Mouse (Mus musculus): ENCODE measurements around the gene Aldh1l1. TPM values are rescaled to one million over a fixed set of nuclear protein-coding genes. Genes with fewer than 3 reads are reported as not detected.
A peak's percentile ranks its signal among the peaks of the same experiment; 100 is the strongest.

The Aldh1l1 gene
- polyA plus RNA-seq, 1 experiment from 2014 or later: 6.5 TPM

DNA sequence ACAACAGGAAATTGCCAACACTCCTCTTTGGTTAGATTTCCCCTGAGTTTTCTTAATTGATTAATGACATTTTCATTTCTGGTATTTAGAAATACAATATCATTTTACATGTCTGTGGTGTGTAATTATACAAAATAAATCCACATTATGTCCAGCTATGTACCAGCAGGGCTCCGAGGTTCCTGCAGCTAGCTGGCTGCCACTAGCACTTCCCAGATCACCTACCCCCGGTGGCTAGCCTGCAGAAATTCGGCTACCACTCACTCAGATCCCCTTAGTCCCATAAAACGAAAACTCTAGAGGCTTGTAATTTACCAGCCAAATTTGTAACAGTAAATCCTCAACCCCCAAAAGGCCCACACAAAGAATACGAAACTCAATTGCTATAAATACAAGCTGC is 33.1 kb downstream of the Aldh1l1 start:
- H3K9me3 ChIP-seq (ENCODE audit: control insufficient read depth, low read length): no peaks in the 10 kb centered on the region
- no peaks in the 10 kb centered on the region for H3K36me3 ChIP-seq (ENCODE audit: control insufficient read depth, insufficient read depth, low read length)
- H3K4me2 ChIP-seq: no peak overlapping the region
- H3K27me3 ChIP-seq (replicated peaks; ENCODE audit: control insufficient read depth, insufficient read depth, low read length): no peaks in the 10 kb centered on the region
- DNase-seq (ENCODE audit: low spot score) (no peak), ATAC-seq (replicated peaks; ENCODE audit: low FRiP score) (no peak)
- no peak overlapping the region for H3K9ac ChIP-seq (ENCODE audit: low read depth, low read length)
- 43% methylated on average over 5 of the region's 5 CpGs for WGBS
- no peak overlapping the region for H3K27ac ChIP-seq (ENCODE audit: low read depth, low read length)
- H3K4me3 ChIP-seq (ENCODE audit: low read depth, low read length): no peak overlapping the region
- no peaks in the 10 kb centered on the region for H3K4me1 ChIP-seq (replicated peaks; ENCODE audit: control insufficient read depth, insufficient read depth, low read length)

DNA sequence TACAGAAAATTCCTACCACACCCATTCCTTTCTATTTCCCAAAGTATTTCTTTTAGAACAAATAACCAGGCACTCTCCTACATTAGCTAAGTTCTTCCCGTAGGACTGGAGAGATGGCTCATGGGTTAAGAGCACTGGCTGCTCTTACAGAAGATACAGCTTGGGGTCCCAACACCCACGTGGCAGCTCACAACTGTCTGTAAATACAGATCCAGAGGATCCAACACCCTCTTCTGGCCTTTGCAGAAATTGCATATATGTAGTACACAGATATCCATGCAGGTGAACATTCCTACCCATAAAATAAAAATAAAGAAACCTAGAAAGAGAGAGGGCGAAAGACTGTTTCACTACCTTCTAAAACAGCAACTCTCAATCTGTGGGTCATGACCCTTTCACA is 40.2 kb downstream of the Aldh1l1 start:
- H3K4me3 ChIP-seq (ENCODE audit: low read depth, low read length): no peak overlapping the region
- no peak overlapping the region for H3K27ac ChIP-seq (ENCODE audit: low read depth, low read length)
- 65% methylated on average over 3 of the region's 3 CpGs for WGBS
- ATAC-seq (replicated peaks; ENCODE audit: low FRiP score) (no peak), DNase-seq (ENCODE audit: low spot score) (no peak)
- H3K27me3 ChIP-seq (replicated peaks; ENCODE audit: control insufficient read depth, insufficient read depth, low read length): no peaks in the 10 kb centered on the region
- no peaks in the 10 kb centered on the region for H3K4me1 ChIP-seq (replicated peaks; ENCODE audit: control insufficient read depth, insufficient read depth, low read length)
- no peaks in the 10 kb centered on the region for H3K36me3 ChIP-seq (ENCODE audit: control insufficient read depth, insufficient read depth, low read length)
- no peak overlapping the region for H3K9ac ChIP-seq (ENCODE audit: low read depth, low read length)
- H3K9me3 ChIP-seq (ENCODE audit: control insufficient read depth, low read length): no peaks in the 10 kb centered on the region
- no peak overlapping the region for H3K4me2 ChIP-seq

DNA sequence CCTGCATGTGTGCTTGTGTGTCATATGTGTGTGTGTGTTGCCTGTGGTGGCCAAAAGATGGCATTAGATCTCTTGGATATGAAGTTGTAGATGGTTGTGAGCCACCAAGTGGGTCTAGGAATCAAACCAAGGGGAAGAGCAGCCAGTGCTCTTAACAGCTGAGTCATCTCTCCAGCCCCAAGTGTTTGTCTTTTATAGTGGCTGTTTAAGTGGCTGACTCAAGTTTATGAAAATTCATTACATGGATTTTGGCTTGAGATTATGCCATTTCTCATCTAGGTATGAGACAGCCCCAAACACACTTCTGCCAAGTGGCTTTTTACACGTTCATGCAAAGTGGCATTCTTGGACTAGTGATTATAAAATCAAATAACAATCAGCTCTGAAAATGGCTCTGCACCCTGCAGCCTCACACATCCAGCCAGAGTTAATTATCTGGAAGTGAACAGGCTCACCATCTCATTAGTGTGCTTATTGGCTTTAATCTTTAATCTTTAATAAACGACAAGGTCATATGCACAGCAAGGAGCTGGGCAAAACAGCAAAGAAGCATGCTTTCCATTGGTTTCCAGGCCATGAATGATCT is 43.3 kb downstream of the Aldh1l1 start:
- H3K27ac ChIP-seq (ENCODE audit: low read depth, low read length): no peak overlapping the region
- no peaks in the 10 kb centered on the region for H3K4me1 ChIP-seq (replicated peaks; ENCODE audit: control insufficient read depth, insufficient read depth, low read length)
- no peak overlapping the region for H3K4me2 ChIP-seq
- DNase-seq (ENCODE audit: low spot score) (no peak), ATAC-seq (replicated peaks; ENCODE audit: low FRiP score) (no peak)
- H3K4me3 ChIP-seq (ENCODE audit: low read depth, low read length): no peak overlapping the region
- H3K36me3 ChIP-seq (ENCODE audit: control insufficient read depth, insufficient read depth, low read length): no peaks in the 10 kb centered on the region
- no peak overlapping the region for H3K9ac ChIP-seq (ENCODE audit: low read depth, low read length)
- 70% methylated on average over 2 of the region's 2 CpGs for WGBS
- H3K9me3 ChIP-seq (ENCODE audit: control insufficient read depth, low read length): no peaks in the 10 kb centered on the region
- H3K27me3 ChIP-seq (replicated peaks; ENCODE audit: control insufficient read depth, insufficient read depth, low read length): no peaks in the 10 kb centered on the region

DNA sequence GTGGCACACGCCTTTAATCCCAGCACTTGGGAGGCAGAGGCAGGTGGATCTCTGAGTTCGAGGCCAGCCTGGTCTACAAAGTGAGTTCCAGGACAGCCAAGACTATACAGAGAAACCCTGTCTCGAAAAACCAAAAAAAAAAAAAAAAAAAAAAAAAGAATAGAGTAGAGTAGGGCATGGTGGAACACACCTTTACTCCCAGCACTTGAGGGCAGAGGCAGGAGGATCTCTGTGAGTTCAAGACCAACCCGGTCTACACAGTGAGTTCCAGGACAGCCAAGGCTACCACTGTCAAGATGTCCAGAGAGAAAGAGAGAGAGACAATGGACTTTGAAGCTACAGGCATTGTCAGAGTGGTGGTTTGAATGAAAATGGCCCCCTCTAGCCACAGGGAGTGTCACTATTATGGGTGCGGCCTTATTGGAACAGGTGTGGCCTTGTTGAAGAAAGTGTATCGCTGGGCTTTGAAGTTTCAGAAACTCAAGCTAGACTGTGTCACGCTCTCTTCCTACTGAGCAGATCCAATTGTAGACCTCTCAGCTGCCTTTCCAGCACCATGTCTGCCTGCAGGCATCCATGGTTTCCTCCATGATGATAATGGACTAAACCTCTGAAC is 46.5 kb downstream of the Aldh1l1 start:
- Histone ChIP-seq H3K36me3 (ENCODE audit: control insufficient read depth, insufficient read depth, low read length) (no peaks in the 10 kb centered on the region), H3K4me2 (no peak overlapping the region), H3K4me3 (ENCODE audit: low read depth, low read length) (no peak overlapping the region), H3K27me3 (replicated peaks; ENCODE audit: control insufficient read depth, insufficient read depth, low read length) (no peaks in the 10 kb centered on the region), H3K9me3 (ENCODE audit: control insufficient read depth, low read length) (no peaks in the 10 kb centered on the region), H3K9ac (ENCODE audit: low read depth, low read length) (no peak overlapping the region), H3K27ac (ENCODE audit: low read depth, low read length) (no peak overlapping the region), H3K4me1 (replicated peaks; ENCODE audit: control insufficient read depth, insufficient read depth, low read length) (no peaks in the 10 kb centered on the region)
- no peak for DNase-seq (ENCODE audit: low spot score)
- WGBS: 85% methylated on average over 5 of the region's 7 CpGs
- ATAC-seq (replicated peaks; ENCODE audit: low FRiP score): no peak

DNA sequence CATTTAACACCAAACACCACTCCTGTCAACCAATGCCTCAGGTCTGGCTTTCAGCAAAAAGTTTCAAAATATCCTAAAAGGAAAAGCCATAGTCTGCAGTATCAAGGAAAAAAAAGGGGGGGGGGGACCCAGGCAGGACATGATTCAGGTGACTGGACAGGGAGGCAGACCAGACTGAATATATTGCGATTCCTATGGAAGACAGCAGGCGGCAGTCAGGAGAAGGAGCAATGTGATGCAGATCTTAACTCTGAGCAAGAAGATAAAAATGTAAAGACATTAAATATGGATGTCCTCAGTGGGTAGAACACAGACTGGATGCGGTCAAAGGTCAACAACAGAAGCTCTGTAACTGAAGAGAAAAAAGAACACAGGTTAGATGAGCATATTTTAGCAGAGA is 47.3 kb downstream of the Aldh1l1 start:
- ATAC-seq (replicated peaks; ENCODE audit: low FRiP score): no peak
- DNase-seq (ENCODE audit: low spot score): no peak
- Histone ChIP-seq H3K9ac (ENCODE audit: low read depth, low read length) (no peak overlapping the region), H3K4me1 (replicated peaks; ENCODE audit: control insufficient read depth, insufficient read depth, low read length) (no peaks in the 10 kb centered on the region), H3K27me3 (replicated peaks; ENCODE audit: control insufficient read depth, insufficient read depth, low read length) (no peaks in the 10 kb centered on the region), H3K36me3 (ENCODE audit: control insufficient read depth, insufficient read depth, low read length) (no peaks in the 10 kb centered on the region), H3K4me3 (ENCODE audit: low read depth, low read length) (no peak overlapping the region), H3K27ac (ENCODE audit: low read depth, low read length) (no peak overlapping the region), H3K9me3 (ENCODE audit: control insufficient read depth, low read length) (no peaks in the 10 kb centered on the region), H3K4me2 (no peak overlapping the region)
- WGBS: 66% methylated on average over 3 of the region's 3 CpGs

DNA sequence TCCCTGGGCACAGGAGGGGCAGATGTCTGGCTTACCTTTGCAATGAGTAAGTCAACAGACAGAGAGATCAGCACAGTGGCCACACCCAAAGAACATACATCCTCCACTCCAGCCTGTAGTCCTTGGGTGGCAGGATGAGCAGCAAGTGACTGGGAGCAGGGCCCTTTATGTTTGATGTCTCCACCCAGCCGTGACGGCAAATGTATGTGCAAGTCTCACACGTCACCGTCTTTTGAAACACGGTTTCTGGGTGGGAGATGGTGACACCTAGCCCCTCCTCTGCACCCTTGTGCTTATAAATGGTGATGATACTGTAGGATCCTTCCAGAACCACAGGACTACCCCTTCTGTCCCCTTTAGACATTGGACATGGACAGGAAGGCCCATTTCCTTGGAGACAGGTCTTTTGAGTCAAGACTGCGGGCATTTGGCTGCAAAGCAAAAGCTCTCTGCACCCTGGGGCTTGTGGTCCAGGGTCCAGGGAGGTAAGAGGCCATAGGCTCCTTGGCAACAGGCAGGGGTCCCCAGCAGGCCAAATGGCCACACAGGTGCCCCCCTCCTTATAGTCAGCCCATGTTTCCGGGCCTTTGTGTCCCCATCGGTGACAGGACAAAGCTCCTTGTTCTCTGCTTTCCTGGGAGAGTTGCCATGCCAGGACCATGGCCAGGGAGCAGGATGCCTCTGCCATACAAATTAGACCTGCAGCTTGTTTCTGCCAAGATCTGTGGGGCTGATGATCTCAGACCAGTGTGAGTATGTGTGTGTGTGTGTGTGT is 48.7 kb downstream of the Aldh1l1 start:
- DNase-seq (ENCODE audit: low spot score): no peak
- Histone ChIP-seq H3K4me2 (no peak overlapping the region), H3K4me1 (replicated peaks; ENCODE audit: control insufficient read depth, insufficient read depth, low read length) (no peaks in the 10 kb centered on the region), H3K27ac (ENCODE audit: low read depth, low read length) (no peak overlapping the region), H3K9me3 (ENCODE audit: control insufficient read depth, low read length) (no peaks in the 10 kb centered on the region), H3K27me3 (replicated peaks; ENCODE audit: control insufficient read depth, insufficient read depth, low read length) (no peaks in the 10 kb centered on the region), H3K9ac (ENCODE audit: low read depth, low read length) (no peak overlapping the region), H3K36me3 (ENCODE audit: control insufficient read depth, insufficient read depth, low read length) (no peaks in the 10 kb centered on the region), H3K4me3 (ENCODE audit: low read depth, low read length) (no peak overlapping the region)
- WGBS: 82% methylated on average over 8 of the region's 8 CpGs
- no peak for ATAC-seq (replicated peaks; ENCODE audit: low FRiP score)

DNA sequence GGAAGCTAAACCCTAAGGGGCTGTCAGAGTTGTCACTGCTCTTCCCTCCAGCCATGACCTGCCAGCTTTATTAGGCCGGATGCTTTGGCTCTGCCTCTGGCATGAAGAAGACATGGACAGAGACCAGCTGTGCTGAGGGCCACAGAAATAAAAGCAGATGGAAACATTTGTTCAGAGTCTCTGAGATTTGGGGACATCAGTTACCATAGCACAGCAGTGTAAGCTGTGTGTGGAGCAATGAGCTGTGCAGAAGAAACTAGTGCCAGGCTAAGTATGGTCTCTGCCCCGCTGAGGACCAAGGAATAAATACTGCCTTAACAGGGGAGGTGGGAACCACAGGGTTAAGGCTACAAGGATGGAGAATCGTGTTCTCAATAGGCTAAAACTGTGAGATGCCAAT is 50.6 kb downstream of the Aldh1l1 start:
- Histone ChIP-seq H3K9me3 (ENCODE audit: control insufficient read depth, low read length) (no peaks in the 10 kb centered on the region), H3K4me1 (replicated peaks; ENCODE audit: control insufficient read depth, insufficient read depth, low read length) (no peaks in the 10 kb centered on the region), H3K4me2 (no peak overlapping the region), H3K27ac (ENCODE audit: low read depth, low read length) (no peak overlapping the region), H3K36me3 (ENCODE audit: control insufficient read depth, insufficient read depth, low read length) (no peaks in the 10 kb centered on the region), H3K27me3 (replicated peaks; ENCODE audit: control insufficient read depth, insufficient read depth, low read length) (no peaks in the 10 kb centered on the region), H3K4me3 (ENCODE audit: low read depth, low read length) (no peak overlapping the region), H3K9ac (ENCODE audit: low read depth, low read length) (no peak overlapping the region)
- DNase-seq (ENCODE audit: low spot score): no peak
- no peak for ATAC-seq (replicated peaks; ENCODE audit: low FRiP score)
- WGBS: 67% methylated on average over 3 of the region's 3 CpGs

DNA sequence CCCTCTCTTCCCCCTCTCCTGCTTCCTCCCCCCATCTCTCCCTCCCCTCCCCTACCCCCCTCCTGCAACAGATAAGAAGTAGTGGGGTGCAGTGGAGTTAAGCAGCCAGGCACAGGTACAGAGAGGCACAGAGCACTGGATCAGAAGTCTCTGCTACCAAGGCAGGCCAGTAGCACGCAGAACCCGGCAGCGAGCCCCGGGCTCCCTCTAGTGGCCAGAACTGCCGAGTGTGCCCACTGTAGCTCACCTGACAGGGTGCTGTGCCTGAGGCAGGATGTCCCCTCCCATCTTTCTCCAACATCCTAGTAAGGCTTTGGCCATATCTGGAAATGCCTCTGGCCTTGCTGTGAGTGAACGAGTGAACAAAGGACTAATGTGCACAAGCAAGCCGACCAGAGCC is 51.7 kb downstream of the Aldh1l1 start:
- DNase-seq (ENCODE audit: low spot score): peak; percentile 74
- 4% methylated on average over 7 of the region's 7 CpGs for WGBS
- ATAC-seq (replicated peaks; ENCODE audit: low FRiP score): peak; percentile 68; the same call in 1 of the 2 replicates
- Histone ChIP-seq H3K9ac (ENCODE audit: low read depth, low read length) (no peak overlapping the region), H3K4me2 (no peak overlapping the region), H3K36me3 (ENCODE audit: control insufficient read depth, insufficient read depth, low read length) (no peaks in the 10 kb centered on the region), H3K4me1 (replicated peaks; ENCODE audit: control insufficient read depth, insufficient read depth, low read length) (no peaks in the 10 kb centered on the region), H3K9me3 (ENCODE audit: control insufficient read depth, low read length) (no peaks in the 10 kb centered on the region), H3K27ac (ENCODE audit: low read depth, low read length) (no peak overlapping the region), H3K4me3 (ENCODE audit: low read depth, low read length) (no peak overlapping the region), H3K27me3 (replicated peaks; ENCODE audit: control insufficient read depth, insufficient read depth, low read length) (0 out of 2 replicates have a peak, but pooled peaks cover 4% of the 10 kb centered on the region)

DNA sequence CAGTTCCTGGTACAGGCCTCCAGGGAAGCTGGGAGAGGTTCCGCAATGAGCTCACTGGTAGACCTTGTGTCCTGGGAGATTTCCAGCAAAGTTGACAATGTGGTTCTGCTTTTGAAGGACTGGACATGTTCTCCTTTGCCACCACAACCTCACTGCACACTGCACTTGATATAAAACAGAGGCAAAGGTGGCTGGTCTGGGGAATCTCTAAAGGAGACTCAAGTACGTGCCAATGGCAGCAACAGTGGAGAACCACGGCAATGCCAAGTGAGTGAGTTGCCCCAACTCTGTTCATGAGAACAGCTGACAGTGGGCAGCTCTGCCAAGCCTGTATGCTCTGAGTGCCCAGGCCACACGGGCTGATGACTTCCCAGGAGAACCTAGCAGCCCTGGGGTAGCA is 53.0 kb downstream of the Aldh1l1 start:
- no peaks in the 10 kb centered on the region for H3K9me3 ChIP-seq (ENCODE audit: control insufficient read depth, low read length)
- no peak overlapping the region for H3K4me2 ChIP-seq
- no peak overlapping the region for H3K9ac ChIP-seq (ENCODE audit: low read depth, low read length)
- no peak for ATAC-seq (replicated peaks; ENCODE audit: low FRiP score)
- H3K36me3 ChIP-seq (ENCODE audit: control insufficient read depth, insufficient read depth, low read length): no peaks in the 10 kb centered on the region
- no peak overlapping the region for H3K4me3 ChIP-seq (ENCODE audit: low read depth, low read length)
- H3K27ac ChIP-seq (ENCODE audit: low read depth, low read length): no peak overlapping the region
- 0 out of 2 replicates have a peak, but pooled peaks cover 4% of the 10 kb centered on the region for H3K27me3 ChIP-seq (replicated peaks; ENCODE audit: control insufficient read depth, insufficient read depth, low read length)
- DNase-seq (ENCODE audit: low spot score): no peak
- 76% methylated on average over 4 of the region's 4 CpGs for WGBS
- no peaks in the 10 kb centered on the region for H3K4me1 ChIP-seq (replicated peaks; ENCODE audit: control insufficient read depth, insufficient read depth, low read length)
